Mouse (Mus musculus) layer of hippocampus, postnatal 25 days (tissue): ENCODE measurements around the gene Gm11007. TPM values are rescaled to one million over a fixed set of nuclear protein-coding genes. Genes with fewer than 3 reads are reported as not detected.
"Not testable (repeated sequence)": the region's sequence is repeated elsewhere in the genome, so short reads cannot be mapped to it uniquely, and the experiment has no call there.

Experiments used
- DNase-seq, 2 experiments: peaks; one replicate each; pipeline ENCODE4 v3.0.0; 2022; ENCODE audit warnings: mixed read lengths in 2 of 2, low spot score in 1 of 2; ENCODE audit errors: extremely low spot score in 1 of 2
- total RNA-seq, 2 experiments: library from RNA; stranded (reverse); gene quantifications; 2 replicates each; pipeline ENCODE4 v1.2.3; 2021

Gene Gm11007
- not detected for total RNA-seq

DNA sequence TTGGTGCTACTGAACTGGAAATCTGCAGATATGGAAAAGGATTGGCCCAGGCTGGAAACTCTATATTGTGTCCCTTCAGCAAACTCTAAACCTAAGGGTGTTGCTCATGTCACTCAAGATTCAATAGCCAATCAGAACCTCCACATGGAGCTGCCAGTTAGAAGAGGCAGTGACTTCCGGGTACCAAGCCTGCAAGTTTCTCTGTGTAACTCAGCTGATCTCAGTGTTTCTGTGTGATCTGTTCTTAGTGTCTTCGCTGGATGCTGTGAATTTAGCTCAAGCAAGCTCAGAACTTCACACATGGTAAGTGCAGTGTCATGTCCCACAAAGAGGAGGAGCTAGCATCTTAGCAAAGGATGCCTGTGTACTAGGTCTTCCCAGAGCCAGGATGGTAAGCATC lies at the start of gene Gm11007:
TSS of gene Gm11007 (plus strand) at position 301 of the 400 bp plus-strand sequence.
- DNase-seq, result not testable (repeated sequence)

Other genes with a start within 250 kb of the Gm11007 start
- 10 to 100 TPM; 11.1 to 13.1 TPM for gene Gm4724, start 208.2 kb upstream of the Gm11007 start, total RNA-seq
- 1 to 10 TPM; 3.6 to 3.8 TPM for gene Zfp965, start 174.0 kb upstream of the Gm11007 start, total RNA-seq
- 1 to 10 TPM in 1 of 2 experiments, not detected in 1; 9.1 TPM for gene Zfp969, start 59.7 kb downstream of the Gm11007 start, total RNA-seq
- not detected for gene Gm2007, start 97.6 kb downstream of the Gm11007 start, total RNA-seq
- 10 to 100 TPM in 1 of 2 experiments, 1 to 10 TPM in 1; 9.4 to 12.4 TPM for gene Gm14288, start 157.1 kb downstream of the Gm11007 start, total RNA-seq
- gene Gm6710, start 225.2 kb downstream of the Gm11007 start, total RNA-seq, result 10 to 100 TPM; 49.0 to 50.5 TPM